Mouse (Mus musculus) Muller cell, postnatal 12 days (primary cell): ENCODE data around the gene Tmc5.
A peak's percentile ranks its signal among the peaks of the same experiment; 100 is the strongest.

Experiments
- DNase-seq: peaks from one replicate; pipeline ENCODE4 v3.0.0-alpha.2; 2015; ENCODE audit errors: inconsistent ontology term

The Tmc5 gene

GRCm38 (mm10) chr7:118597201-118597600, at the start of gene Tmc5:
Tmc5 (plus strand) TSS chr7:118597297.
- DNase-seq = no peak

- no peak for DNase-seq
Observed at GRCm38 (mm10) chr7:118547451-118547850, 49.6 kb upstream of the Tmc5 start.

- no peak for DNase-seq
Observed at GRCm38 (mm10) chr7:118553881-118554280, 43.2 kb upstream of the Tmc5 start.

- DNase-seq = no peak
Observed at GRCm38 (mm10) chr7:118554290-118554689, 42.8 kb upstream of the Tmc5 start.

- peak; percentile 62 for DNase-seq
Observed at GRCm38 (mm10) chr7:118569121-118569543, 28.0 kb upstream of the Tmc5 start.

GRCm38 (mm10) chr7:118571350-118571749, 25.7 kb upstream of the Tmc5 start:
- no peak for DNase-seq

- DNase-seq = no peak
Observed at GRCm38 (mm10) chr7:118572039-118572438, 25.1 kb upstream of the Tmc5 start.

GRCm38 (mm10) chr7:118578269-118578668, 18.8 kb upstream of the Tmc5 start:
- no peak for DNase-seq

- DNase-seq = no peak
Observed at GRCm38 (mm10) chr7:118579938-118580337, 17.2 kb upstream of the Tmc5 start.

GRCm38 (mm10) chr7:118583821-118584220, 13.3 kb upstream of the Tmc5 start:
- no peak for DNase-seq

- peak; percentile 84 for DNase-seq
Observed at GRCm38 (mm10) chr7:118584257-118584907, 12.7 kb upstream of the Tmc5 start, which contains the start of gene Tmc7. Tmc7 (minus strand) TSS chr7:118584736.

GRCm38 (mm10) chr7:118584926-118585325, 12.2 kb upstream of the Tmc5 start:
- DNase-seq = no peak

GRCm38 (mm10) chr7:118585856-118586255, 11.2 kb upstream of the Tmc5 start:
- no peak for DNase-seq

GRCm38 (mm10) chr7:118590726-118591305, 6.3 kb upstream of the Tmc5 start:
- peak; percentile 86 for DNase-seq

GRCm38 (mm10) chr7:118592146-118592545, 5.0 kb upstream of the Tmc5 start:
- DNase-seq = no peak

GRCm38 (mm10) chr7:118593567-118594407, 3.3 kb upstream of the Tmc5 start:
- DNase-seq = peak; percentile 72

GRCm38 (mm10) chr7:118594611-118595010, 2.5 kb upstream of the Tmc5 start:
- DNase-seq = no peak

- DNase-seq = peak; percentile 87
Observed at GRCm38 (mm10) chr7:118595228-118595627, 1.9 kb upstream of the Tmc5 start.

GRCm38 (mm10) chr7:118596271-118596670, 826 bp upstream of the Tmc5 start:
- DNase-seq = no peak

GRCm38 (mm10) chr7:118599954-118600631, 3.0 kb downstream of the Tmc5 start:
- no peak for DNase-seq

- DNase-seq = no peak
Observed at GRCm38 (mm10) chr7:118604842-118605241, 7.7 kb downstream of the Tmc5 start.

- DNase-seq = no peak
Observed at GRCm38 (mm10) chr7:118609815-118610214, 12.7 kb downstream of the Tmc5 start.
